Mouse (Mus musculus) thymus, postnatal 4 days (tissue): ENCODE results near the gene Lmntd1.

Experiments
- DNase-seq: peaks from one replicate; pipeline ENCODE4 v3.0.0; 2021

Gene Lmntd1

DNA sequence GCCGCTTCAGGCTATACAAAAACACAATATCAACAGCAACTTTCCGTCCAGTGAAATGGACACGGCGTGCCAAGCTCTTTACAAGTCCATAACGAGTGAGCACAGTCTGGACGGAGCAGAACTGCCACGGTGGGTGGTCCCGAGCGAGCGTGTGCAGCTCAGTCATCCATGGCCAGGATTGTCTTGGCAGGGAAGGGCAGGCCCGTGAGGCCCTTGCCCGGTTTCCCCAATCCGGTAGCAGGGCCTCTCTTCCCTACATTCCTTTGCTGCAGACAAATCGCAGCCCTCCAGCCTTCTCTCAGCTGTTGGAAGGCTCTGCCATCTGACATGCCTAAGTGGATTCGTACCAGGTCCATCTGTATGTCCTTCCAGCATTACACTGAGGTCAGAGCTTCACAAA is 132.2 kb downstream of the Lmntd1 start:
- DNase-seq = no peak

DNA sequence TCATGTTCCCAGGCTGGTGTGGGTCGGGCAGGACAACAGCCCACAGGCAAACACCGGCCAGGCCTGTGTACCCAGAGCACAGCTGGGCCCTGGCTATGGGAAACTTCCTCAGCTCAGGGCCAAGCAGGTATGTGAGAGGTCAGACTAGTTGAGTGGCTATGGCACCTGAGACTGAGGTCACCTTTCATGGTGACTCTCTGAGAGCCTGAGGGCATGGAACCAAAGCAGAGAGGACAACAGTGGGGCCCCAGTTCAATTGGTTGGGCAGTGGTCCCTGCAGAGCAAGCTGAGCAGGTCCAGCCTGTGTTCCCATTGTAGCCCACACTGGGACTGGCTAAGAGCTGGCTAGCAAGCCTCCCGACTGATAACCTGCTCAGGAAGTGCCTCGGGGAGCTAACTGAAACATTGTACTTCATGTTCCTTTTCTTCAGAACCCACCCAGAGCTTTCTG is 135.3 kb downstream of the Lmntd1 start:
- no peak for DNase-seq

DNA sequence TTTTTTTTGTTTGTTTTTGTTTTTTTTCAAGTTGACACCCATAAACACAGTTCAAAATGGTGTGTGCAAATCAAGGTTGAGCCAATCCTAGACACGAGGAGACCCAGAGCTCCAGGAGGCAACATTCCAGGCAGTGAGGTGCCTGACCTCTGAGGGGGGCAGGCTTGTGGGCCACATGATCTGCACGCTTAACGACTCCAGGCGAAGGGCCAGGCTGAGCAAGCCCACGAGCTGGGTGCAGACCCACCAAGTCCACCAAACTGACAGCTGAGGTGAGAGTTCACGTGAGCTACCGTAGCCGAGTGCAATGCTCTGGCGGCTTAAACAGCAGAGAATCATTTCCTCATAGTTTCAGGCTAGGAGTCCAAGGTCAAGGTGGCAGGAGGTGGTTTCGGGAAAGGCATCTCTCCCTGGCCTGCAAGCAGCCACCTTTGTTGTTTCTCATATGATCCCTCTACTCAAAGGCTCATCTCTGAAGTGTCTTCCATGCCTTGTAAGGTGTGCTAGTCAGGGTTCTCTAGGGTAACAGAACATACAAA is 136.7 kb downstream of the Lmntd1 start:
- no peak for DNase-seq

DNA sequence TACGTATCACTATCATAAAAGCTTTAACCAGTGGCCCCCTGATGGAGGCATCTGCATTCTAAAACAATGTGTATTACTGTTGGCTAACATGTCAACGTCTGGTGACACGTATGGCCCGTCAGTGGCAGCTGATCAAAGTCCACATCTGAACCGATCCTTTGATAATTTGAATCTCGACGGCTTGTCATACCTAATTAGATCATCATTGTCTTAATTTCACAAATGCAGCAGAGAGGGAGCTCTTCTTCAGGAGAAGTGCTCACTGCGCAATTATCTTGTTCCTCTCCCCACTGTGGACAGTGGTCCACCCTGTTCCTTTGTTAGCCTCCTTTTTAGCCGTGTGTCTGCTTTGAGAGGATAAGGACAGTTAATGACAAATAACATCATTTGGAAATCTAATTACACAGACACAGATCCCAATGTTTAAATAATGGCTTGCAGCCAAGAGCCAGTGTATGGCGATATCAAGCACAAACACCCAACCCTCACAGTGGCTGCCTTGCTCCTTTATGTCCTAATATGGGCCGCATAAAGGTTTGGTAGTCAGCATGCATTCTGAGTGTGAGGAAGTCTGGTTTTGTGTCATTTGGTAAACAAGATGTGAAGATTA is 142.4 kb downstream of the Lmntd1 start:
- no peak for DNase-seq

DNA sequence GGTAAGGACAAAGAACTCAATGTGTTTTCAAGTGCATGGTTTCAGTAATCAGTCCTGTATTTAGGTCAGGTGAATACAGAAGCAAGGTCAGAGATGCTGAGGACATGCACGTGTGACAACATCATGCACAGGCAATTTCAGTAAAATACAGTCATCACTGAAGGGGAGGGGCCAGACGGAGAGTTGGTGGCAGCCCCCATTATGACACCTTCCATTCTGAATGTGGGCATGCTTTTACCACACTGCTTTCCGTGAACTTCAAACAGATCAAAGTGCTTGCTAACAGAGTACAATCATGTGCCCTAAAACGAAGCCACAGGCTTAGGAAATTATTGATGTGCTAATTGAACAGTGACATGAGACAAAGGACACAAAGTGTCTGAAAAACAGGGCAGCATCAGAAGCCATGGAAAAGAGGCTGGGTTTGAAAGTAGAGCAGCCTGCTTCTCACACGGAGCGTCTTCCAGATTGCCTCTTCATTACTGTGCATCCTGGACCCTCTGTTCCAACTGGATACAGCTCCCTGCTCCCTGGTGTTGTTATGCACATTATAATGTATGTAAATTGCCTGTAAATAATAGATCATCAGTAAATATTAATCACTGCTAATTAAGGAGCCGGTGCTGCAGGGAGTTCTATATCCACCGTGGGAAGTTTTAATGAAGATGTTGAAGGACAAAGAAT is 144.7 kb downstream of the Lmntd1 start:
- no peak for DNase-seq

DNA sequence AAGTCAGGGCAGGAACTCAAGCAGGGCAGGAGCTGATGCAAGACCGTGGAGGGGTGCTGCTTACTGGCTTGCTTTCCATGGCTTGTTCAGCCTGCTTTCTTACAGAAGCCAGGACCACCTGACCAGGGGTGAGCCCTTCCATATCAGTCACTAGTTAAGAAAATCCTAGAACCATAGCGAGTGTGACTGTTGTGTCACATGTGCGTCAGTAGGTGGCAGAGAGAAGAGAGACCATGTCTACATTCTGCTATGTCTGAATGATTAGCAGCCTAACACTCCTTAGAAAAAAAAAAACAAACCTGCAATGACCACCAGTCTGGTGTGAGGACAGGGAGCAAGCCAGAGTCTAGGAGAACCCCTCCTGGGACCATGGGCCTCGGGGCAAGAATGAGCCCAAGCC is 150.1 kb downstream of the Lmntd1 start:
- DNase-seq = no peak

DNA sequence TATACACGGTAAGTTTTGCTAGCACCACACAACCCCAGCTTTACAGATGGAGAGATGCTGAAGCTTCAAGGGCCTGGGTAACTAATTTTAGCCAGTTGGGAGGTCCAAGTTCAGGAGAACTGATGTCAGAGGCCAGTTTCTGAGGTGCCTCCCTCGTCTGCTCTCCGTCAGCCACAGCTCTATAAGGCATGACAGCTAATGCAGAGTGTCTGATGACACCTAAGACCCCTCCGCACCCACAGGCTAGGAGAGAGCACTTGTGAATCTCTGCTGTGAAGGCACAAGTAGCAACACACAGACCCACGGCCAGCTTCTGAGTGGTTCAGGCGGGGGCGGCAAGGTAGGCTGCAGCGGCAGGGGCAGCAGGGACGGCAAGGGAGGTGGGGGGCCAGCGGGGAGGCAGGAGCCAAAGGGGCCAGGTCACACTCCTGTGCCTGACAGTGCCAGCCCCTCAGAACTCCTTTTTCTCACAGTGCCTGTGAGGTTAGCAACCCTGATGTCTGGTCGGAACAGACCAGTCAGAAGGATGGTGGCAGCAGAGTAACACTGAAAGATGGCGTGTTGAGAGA is 151.4 kb downstream of the Lmntd1 start:
- no peak for DNase-seq

DNA sequence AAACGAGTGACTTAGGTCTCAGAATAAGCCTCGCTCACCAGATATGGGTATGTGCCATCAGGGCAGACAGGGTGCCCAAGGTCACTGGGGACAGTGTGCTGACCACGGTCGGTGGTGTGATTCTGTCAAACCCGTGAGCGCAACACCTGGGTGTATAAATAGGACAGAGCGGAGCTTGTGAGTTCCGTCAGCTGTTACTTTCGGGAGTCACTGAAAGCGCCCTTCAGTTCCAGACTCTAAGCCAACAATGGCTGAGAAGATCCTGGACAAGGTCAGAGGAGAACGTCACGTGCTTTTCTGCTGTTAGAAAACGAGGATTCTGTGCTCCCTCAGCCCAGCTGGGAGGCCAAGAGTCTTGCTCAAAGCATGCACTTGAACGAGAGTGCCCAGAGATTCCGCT is 157.1 kb downstream of the Lmntd1 start:
- no peak for DNase-seq

DNA sequence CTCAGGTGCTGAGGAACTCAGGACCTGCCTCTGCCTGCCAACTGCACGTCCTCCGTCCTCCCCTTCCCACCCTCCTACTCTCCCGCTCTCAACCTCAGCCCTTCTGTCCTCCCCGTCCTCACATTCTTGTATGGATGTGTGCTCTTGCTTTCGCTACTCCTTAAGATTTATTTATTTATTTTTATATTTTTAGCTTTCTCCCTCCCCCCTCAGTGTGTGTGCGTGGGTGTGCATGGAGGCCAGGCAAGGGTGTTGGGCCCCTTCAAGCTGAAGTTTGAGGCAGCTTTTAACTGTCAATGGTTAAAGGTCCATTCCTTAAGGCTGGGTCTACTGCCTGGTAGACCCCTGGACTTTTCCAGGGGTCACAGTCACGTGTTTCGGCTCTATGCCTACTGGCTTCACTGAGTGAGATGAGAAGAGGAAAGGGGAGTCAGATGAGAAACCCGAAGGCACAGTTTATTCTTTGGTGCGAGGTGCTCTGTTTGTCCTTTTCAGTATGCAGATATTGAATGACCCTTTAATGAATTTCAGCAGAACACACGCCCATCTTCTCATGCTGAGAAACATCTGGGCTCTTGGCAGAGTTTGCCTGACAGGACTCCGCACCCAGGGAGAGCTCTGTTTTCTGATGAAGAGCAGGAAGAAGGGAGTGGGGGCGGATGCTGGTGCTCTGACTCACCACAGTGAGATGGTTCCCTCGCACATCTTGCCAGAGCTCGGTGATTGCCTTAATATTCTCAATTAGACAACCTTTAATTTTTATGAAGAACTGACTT is 163.3 kb downstream of the Lmntd1 start:
- no peak for DNase-seq

DNA sequence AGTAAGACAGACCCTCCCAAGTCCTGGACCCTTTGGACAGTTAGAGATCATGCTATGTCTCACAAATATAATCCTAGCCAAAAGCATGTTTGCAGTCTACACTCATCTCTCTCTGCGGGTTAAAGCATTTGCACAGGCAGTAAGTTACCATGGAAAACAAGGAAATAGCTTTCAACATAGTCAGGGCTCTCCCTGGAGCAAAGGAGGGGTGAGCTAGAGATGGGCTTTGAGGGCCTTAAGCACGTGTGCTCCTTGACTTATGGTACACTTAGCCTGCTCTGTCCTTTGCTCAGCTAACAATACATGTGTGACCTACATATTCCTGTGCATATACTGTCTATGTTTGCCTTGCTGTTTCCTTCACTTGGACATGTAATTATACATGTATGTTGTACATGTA is 165.8 kb downstream of the Lmntd1 start:
- no peak for DNase-seq

DNA sequence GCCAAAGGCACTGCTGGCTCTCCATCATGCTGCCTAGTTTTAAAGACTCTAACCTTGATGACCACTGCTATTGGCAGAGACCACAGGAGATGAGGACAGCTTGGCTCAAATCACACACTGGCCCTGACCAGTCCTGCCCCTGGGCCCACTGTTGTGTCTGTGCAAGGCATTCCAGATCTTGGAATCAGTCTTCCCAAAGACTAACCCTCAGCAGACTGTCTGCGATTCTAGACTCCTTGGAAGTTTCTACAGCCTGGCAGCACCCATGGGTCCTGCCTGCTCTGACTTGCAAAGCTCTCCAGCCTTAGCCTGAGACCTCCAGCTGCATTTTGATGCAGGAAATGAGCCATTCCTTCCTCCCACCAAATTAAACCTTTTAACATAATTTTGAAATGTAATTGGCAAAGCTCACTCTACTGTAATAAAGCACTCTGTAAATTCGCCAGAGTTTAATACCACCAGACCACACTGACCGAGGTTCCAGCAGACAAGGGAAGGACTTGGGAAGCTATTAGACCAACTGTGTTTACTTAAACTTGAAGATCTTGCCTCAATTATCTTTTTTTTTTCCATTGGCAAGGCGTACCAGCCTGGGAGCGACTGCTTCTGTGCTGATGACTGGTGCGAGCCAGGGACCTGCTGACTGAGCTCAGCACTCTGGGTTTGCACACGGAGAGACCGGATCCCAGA is 168.2 kb downstream of the Lmntd1 start:
- DNase-seq = no peak

DNA sequence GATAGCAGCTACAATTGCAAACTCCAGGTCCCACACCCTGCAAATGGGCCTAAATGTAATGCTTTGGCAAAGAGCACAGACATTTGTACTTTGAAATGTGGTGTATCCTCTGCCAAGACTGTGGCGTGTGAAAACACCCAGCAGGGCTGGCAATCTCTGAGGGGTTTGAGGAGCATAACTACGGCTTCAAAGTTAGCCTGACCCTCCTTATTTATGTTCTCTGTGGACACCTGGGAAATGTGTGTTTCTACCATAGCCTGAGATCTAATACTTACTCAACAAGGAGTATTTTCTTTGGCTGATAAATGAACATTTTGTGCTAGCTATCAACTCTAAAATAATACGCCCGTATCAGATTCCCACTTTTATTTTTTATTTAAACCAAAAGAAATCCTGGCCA is 168.7 kb downstream of the Lmntd1 start:
- no peak for DNase-seq

DNA sequence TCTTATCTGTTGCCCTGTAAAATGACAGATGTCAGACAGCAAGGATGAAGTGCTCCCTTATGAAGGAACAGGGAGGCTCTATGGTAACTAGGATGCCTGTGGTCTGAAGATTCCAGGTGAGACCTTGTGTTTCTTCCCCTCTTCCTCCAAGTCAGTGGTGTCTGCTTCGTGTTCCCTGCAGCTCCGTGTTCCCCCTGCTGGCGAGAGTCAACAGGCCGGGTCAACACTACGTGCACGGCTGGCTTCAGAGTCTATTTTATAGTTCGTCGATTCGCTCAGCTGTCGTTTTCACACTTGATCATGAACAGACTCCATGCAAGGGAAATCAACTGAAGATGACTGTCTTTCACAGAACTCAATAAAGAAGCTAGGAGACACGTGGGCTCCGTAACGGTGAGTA is 171.3 kb downstream of the Lmntd1 start:
- DNase-seq = peak; percentile 47

DNA sequence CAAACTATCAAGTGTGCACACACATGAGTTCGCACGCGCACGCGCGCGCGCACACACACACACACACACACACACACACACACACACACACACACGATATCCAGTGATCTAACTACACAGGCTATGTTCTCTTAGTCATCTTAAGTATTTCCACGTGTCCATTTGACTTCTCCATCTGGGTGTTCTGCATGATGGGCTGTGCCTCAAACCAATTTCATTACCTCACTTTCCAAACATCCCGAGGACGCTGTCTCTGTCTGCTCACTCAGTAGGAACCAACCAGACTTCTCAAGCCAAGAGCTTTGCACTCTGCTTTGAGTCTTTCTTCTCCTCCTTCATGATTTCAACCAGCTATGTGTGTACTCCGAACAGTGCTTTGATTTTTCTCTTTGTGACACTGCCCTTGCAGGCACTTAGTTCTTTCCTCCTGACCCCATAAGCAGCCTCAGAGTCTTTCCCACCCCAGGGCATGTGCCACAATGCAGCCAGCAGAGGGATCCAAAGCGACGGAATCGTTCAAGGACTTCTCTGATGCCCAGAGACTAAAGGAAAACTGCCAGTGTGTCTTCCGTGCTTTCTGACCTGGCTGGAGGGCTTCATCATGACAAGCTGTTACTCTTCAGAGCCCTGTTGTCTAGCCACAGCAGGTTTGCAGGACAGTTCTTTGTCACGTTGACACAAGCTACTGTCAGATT is 172.6 kb downstream of the Lmntd1 start:
- no peak for DNase-seq

DNA sequence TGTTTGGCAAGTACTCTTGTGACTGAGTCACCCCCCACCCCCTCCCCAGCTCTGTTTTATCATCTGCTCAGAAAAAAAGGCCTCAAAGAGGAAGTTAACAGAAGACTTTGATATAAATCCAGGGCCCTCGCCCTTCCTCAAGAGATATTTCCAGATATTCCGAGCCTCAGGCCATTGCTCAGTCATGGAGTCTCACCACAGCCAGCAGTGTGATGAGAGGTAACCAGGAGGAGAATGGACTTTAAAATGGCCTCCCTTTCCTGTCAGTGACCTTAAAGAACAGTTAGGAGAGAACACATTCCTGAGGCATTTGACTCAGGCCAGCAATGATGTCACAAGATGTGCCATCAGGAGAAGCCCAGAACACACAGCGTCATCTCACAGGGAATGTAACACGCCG is 175.3 kb downstream of the Lmntd1 start:
- DNase-seq = no peak

DNA sequence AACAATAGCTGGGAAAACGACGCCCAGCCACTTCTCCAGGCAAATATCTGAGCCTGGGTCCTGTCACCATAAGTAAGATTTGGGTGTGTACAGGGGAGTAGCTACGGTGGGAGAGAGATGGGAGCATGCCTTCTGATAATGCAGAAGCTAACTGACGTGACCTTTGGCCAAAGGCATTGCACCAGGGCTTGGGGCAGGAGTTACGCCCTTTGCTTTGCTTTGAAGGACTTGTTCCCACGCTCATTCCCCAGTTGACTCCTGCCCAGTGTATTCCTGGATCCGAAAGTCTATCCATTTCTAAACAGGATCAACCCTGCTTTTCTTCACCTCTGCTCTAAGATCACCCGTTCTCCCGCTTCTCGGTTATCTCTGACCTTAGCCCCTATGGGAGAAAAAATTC is 178.4 kb downstream of the Lmntd1 start:
- no peak for DNase-seq

DNA sequence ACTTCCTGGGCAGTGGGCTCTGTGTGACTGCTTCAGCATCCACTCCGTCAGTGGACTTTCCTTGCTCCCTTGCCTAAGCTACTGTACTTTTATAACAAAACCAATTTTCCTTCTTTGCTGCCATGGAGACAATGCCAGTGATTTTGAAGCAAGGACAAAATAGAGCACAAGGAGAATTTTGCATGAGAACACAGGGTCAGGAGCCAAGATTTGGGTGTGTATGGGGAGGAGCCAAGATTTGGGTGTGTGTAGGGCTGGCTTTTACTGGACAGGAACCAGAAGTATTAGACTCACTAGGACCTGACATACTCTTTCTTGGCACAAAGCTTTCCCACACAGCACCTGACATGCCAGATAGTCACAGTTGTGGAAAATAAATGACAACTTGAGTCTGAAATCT is 179.0 kb downstream of the Lmntd1 start:
- DNase-seq = no peak

DNA sequence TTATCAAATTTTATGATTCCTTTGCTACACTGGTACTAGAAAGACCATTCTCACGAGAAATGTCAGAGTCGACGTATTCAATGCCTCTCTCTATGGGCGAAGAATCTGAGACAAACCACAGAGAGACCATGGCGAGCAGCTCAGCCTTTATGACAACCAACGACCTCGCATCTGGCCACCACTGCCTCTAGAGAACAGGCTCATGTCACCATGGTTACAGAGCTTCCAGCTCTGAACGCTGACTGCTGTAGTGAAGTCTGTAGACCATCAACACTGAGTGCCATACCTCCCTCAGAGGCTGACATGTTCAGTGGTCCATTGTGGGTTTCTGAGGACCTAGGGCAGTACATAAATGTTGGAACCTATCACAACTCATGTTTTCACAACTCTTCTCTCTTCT is 180.2 kb downstream of the Lmntd1 start:
- DNase-seq = no peak

DNA sequence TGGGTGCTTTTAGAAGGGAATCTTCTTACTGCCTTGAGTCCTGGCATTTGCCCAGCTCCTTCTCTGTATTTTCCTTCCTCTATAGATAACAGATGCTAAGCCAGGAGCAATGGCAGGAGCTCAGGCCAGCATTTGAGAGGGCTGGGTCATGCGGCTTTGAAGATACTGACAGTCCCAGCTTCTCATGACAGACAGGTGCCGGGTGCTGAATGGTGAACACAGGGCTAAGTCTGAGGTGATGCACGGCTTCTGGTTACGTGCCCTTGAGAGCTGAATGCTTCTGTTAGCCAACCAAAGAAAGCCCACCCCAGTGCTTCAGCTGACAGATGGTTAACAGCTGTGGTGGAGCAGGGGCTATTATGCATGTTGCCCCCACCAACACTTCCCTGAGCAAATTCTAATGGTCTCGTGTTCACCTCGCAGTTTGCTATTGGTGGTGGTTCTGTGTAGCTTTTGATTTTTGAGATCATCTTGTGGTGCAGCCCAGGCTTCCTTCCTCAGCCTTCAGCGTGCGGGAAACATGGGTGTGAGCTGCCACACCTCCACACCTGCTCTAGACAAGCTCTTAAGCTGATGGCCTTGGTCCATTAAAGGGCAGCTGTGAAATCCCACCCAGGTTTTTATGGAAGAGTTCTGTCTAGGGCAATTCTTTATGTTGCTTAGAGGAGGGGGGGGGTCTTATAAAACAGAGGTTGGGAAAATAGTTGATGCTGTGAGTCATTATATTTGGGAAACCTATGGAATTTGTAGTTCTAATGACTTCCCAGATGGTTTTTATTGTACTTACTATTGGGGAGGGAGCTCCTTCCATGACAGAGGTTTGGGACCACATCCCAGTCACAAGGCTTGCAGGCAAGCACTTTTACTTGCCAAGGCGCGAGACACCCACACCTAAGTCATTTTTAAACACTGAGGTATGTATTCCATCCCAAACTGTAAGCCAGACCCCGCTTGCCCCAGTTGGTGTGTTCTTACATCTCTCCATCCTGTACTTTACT is 181.1 kb downstream of the Lmntd1 start:
- DNase-seq = no peak

DNA sequence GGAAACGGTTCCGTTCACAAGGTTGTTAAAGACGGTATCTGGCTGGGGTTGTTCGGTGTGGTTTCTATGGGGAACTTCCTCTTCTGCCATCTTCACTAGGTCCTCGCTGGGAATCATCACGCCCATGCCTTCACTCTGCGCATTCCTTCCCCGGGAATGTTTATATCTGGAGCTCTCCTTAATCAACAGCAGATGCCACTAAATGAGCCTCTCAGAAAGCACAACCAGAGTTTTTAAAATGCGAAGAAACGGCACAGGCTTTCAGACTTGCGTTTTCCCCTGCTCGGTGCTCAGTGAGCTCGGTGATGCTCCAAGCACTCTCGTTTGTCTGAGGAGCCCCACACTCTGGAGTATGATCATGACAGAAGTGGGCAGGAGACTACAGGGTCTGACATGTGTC is 182.4 kb downstream of the Lmntd1 start:
- DNase-seq = no peak

DNA sequence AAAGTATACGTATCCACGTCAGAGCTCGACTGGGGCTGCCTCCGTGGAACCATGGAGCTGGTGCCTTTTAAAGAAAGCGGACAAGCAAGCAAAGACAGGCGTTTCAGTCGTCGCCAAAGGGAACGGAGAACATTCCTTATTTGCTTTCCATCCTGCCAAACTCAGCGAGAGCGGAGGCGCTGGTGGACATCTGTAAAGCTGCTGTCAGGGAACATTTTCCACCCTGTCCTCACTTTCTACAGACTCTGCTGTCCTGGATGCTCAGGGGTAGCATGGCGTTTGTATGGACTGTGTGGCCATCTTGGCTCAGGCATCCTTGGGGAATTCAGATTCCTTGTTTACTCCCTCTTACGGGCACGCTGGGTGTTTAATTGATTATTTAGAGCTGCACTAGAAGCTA is 186.7 kb downstream of the Lmntd1 start:
- DNase-seq = no peak
